Mouse (Mus musculus): ENCODE results near the gene Tacc3.

DNA sequence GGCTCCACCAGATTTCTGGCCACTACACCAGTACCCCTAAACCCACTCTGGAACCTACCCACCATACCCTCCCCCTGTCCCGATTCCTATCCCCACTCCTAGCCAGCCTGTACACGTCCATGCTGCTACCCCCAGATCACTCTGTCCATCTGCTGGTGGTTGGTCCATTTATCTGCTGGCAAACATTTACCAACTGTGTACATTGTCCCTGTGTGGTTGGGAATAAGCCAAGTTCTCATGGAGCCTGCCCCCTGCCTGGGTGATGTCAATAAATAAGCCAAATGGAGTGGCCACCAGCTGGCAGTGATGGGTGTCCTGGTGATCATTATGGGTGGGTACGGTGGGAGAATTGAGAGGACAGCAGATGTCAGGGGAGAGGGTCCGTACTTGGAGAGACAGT is 29.2 kb downstream of the Tacc3 start:
- TF ChIP-seq FLI1 (IDR thresholded peaks at IDR 0.05; ENCODE audit: low read length) (no peak), GATA1 (IDR thresholded peaks at IDR 0.05; ENCODE audit: borderline replicate concordance, low read length) (no peak)

All from megakaryocyte, embryonic 14.5 days (primary cell).